Mouse (Mus musculus) heart, postnatal 0 days (tissue): ENCODE results near the gene Ap4s1. TPM values are rescaled to one million over a fixed set of nuclear protein-coding genes. Genes with fewer than 3 reads are reported as not detected.

Experiments used
- ATAC-seq: fragments of 200-750 bp; cut with Nextera tagmentation; 2 replicates; pipeline ENCODE4 v1.8.0; 2017; ENCODE audit warnings: low read depth, moderate number of reproducible peaks, moderate library complexity; ENCODE audit not compliant: insufficient read depth
- DNase-seq: peaks from one replicate; pipeline ENCODE4 v3.0.0-alpha.2; 2016; ENCODE audit warnings: low spot score
- H3K27ac ChIP-seq: fragments of 300-500 bp; sonication (generic); 2 replicates; pipeline ENCODE4 v1.5.1; 2014; ENCODE audit warnings: low read depth, mild to moderate bottlenecking
- H3K27me3 ChIP-seq: fragments of 300-500 bp; sonication (generic); 2 replicates; pipeline ENCODE4 v1.6.1; 2014; ENCODE audit warnings: low read length, mixed read lengths; ENCODE audit not compliant: control insufficient read depth, insufficient read depth
- H3K36me3 ChIP-seq: fragments of 300-500 bp; sonication (generic); replicated peaks from 2 replicates; pipeline ENCODE4 v1.6.1; 2014; ENCODE audit warnings: low read length, mixed read lengths; ENCODE audit not compliant: control insufficient read depth, insufficient read depth
- H3K4me1 ChIP-seq: fragments of 300-500 bp; sonication (generic); 2 replicates; pipeline ENCODE4 v1.6.1; 2014; ENCODE audit warnings: antibody characterized with exemption; ENCODE audit not compliant: control insufficient read depth, insufficient read depth
- H3K4me2 ChIP-seq: fragments of 300-500 bp; sonication (generic); 2 replicates; pipeline ENCODE4 v1.6.1; 2014; ENCODE audit warnings: low read depth, mild to moderate bottlenecking, low read length, moderate library complexity
- H3K4me3 ChIP-seq: fragments of 300-500 bp; sonication (generic); 2 replicates; pipeline ENCODE4 v1.5.1; 2014; ENCODE audit warnings: low read depth, low read length
- H3K9ac ChIP-seq: fragments of 300-500 bp; sonication (generic); replicated peaks from 2 replicates; pipeline ENCODE4 v1.6.1; 2014; ENCODE audit warnings: low read depth, low read length, mixed read lengths
- H3K9me3 ChIP-seq: fragments of 300-500 bp; sonication (generic); replicated peaks from 2 replicates; pipeline ENCODE4 v1.6.1; 2016; ENCODE audit warnings: low read length; ENCODE audit not compliant: control insufficient read depth
- CTCF ChIP-seq: IDR thresholded peaks from 2 replicates; pipeline ENCODE4 v1.5.1; 2016; ENCODE audit warnings: antibody characterized with exemption, control low read depth, low read depth
- EP300 ChIP-seq: IDR thresholded peaks from 2 replicates; pipeline ENCODE4 v1.6.1; 2016; ENCODE audit warnings: antibody characterized with exemption, low read depth
- WGBS: fragments of 180-500 bp; shearing (Covaris S2); extraction: QIAGEN DNeasy Blood & Tissue Kit; methylation state at CpG from one replicate; pipeline ENCODE4 v1.1.7; 2014; 5-methylcytosine and 5-hydroxymethylcytosine counted together
- polyA plus RNA-seq: library from polyadenylated mRNA; unstranded; fragments of >200 nt; fragmentation: Nextera tagmentation; extraction: Ambion mirVana; gene quantifications from 2 replicates; pipeline ENCODE4 v1.2.1, GENCODE M21; 2015
- total RNA-seq: library from RNA; depleted of rRNA; stranded (reverse); fragments of >200 nt; gene quantifications from 2 replicates; pipeline ENCODE4 v1.2.3, GENCODE M21; 2014; ENCODE audit warnings: low replicate concordance

Ap4s1 gene
- total and polyA plus RNA-seq, 2 experiments from 2014 or later = 25.0 to 47.1 TPM

DNA sequence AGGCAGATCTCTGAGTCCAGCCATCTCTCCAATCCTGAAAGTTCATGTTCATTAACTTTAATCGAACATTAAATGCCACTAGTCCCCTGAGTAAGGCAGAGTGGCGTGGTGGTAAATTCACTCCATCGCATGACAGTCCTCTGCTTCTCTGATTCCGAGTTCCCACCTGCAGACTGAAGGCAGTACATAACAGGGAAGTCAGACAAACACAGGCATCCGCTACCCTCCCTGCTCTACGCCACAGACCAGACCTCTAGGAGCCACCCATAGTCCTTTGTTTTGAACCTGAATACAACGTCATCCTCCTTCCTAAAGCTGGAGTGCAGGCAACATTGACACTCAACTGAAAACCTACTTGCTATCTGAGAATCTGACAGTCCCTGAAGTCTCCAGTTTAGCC, 13.7 kb downstream of the Ap4s1 start:
- no peak overlapping the region for H3K27ac ChIP-seq

GRCm38 (mm10) chr12:51705778-51706177, 14.9 kb downstream of the Ap4s1 start:
- no peak for ATAC-seq
- 59% methylated on average over 12 of the region's 12 CpGs for WGBS
- DNase-seq = no peak
- H3K27ac ChIP-seq = no peak overlapping the region
- no peak overlapping the region for H3K4me3 ChIP-seq
- no peak for TF ChIP-seq CTCF
- no peak for TF ChIP-seq EP300
- no peaks in the 10 kb centered on the region for H3K36me3 ChIP-seq
- H3K9ac ChIP-seq = no peak overlapping the region
- no peaks in the 10 kb centered on the region for H3K9me3 ChIP-seq
- H3K4me1 ChIP-seq = peaks cover 7% of the 10 kb centered on the region
- H3K27me3 ChIP-seq = no peaks in the 10 kb centered on the region
- H3K4me2 ChIP-seq = no peak overlapping the region

More for the DNA sequence above, 13.7 kb downstream of the Ap4s1 start:
- Histone ChIP-seq H3K9me3 (no peaks in the 10 kb centered on the region), H3K4me1 (peaks cover 7% of the 10 kb centered on the region), H3K4me2 (no peak overlapping the region), H3K4me3 (no peak overlapping the region), H3K36me3 (no peaks in the 10 kb centered on the region), H3K9ac (no peak overlapping the region), H3K27me3 (no peaks in the 10 kb centered on the region)
- ATAC-seq (no peak), DNase-seq (no peak)
- 74% methylated on average over 7 of the region's 7 CpGs for WGBS
- no peak for TF ChIP-seq EP300
- TF ChIP-seq CTCF = no peak

- H3K4me3 ChIP-seq = no peak overlapping the region
- no peak for DNase-seq
- H3K36me3 ChIP-seq = no peaks in the 10 kb centered on the region
- peaks cover 7% of the 10 kb centered on the region for H3K4me1 ChIP-seq
- TF ChIP-seq CTCF (no peak), EP300 (no peak)
- no peak for ATAC-seq
- no peaks in the 10 kb centered on the region for H3K9me3 ChIP-seq
- H3K4me2 ChIP-seq = no peak overlapping the region
- 68% methylated on average over 5 of the region's 5 CpGs for WGBS
- no peaks in the 10 kb centered on the region for H3K27me3 ChIP-seq
- H3K9ac ChIP-seq = no peak overlapping the region
- no peak overlapping the region for H3K27ac ChIP-seq
Measured at GRCm38 (mm10) chr12:51706673-51707235, 15.9 kb downstream of the Ap4s1 start.

- H3K4me1 ChIP-seq = peaks cover 7% of the 10 kb centered on the region
- no peaks in the 10 kb centered on the region for H3K9me3 ChIP-seq
- ATAC-seq (peak; percentile 40; the same call in 1 of the 2 replicates), DNase-seq (peak; percentile 50)
- no peak overlapping the region; the same call in 1 of the 2 replicates for H3K4me2 ChIP-seq
- peak overlapping the region; percentile 78 for H3K27ac ChIP-seq
- H3K27me3 ChIP-seq = no peaks in the 10 kb centered on the region
- no peak for TF ChIP-seq EP300
- no peak for TF ChIP-seq CTCF
- 33% methylated on average over 14 of the region's 14 CpGs for WGBS
- no peaks in the 10 kb centered on the region for H3K36me3 ChIP-seq
- H3K9ac ChIP-seq = 0 out of 2 replicates have a peak overlapping the region, but pooled peaks have one; percentile 15
- H3K4me3 ChIP-seq = no peak overlapping the region
Measured at GRCm38 (mm10) chr12:51708941-51709686, 18.3 kb downstream of the Ap4s1 start.

- DNase-seq = no peak
- no peak overlapping the region for H3K4me3 ChIP-seq
- H3K9me3 ChIP-seq = no peaks in the 10 kb centered on the region
- no peaks in the 10 kb centered on the region for H3K36me3 ChIP-seq
- H3K4me2 ChIP-seq = no peak overlapping the region
- H3K9ac ChIP-seq = no peak overlapping the region
- peak overlapping the region; percentile 78 for H3K27ac ChIP-seq
- ATAC-seq = no peak
- H3K4me1 ChIP-seq = peaks cover 7% of the 10 kb centered on the region; the same call in 1 of the 2 replicates
- 52% methylated on average over 3 of the region's 3 CpGs for WGBS
- H3K27me3 ChIP-seq = no peaks in the 10 kb centered on the region
- TF ChIP-seq CTCF (no peak), EP300 (no peak)
Measured at GRCm38 (mm10) chr12:51709741-51710140, 18.9 kb downstream of the Ap4s1 start.
